Mouse (Mus musculus) spleen, adult 2 months (tissue): ENCODE data around the gene Trrap. TPM values are rescaled to one million over a fixed set of nuclear protein-coding genes. Genes with fewer than 3 reads are reported as not detected.

ENCODE experiments used
- DNase-seq, 2 experiments: peaks; one replicate each; pipeline versions ENCODE4 v3.0.0 to v3.0.0-alpha.2; 2012 to 2021; ENCODE audit warnings: low spot score in 2 of 2, low read depth in 1 of 2
- H3K27ac ChIP-seq: fragments of 200-500 bp; 2 replicates; pipeline ENCODE4 v1.5.1; 2012; ENCODE audit warnings: low read length, inconsistent platforms; ENCODE audit not compliant: insufficient read depth
- H3K27me3 ChIP-seq: fragments of 200-500 bp; 2 replicates; pipeline ENCODE4 v1.6.1; 2012; ENCODE audit warnings: mild to moderate bottlenecking, moderate library complexity, low read length, inconsistent platforms; ENCODE audit not compliant: control insufficient read depth, insufficient read depth
- H3K36me3 ChIP-seq: fragments of 200-500 bp; 2 replicates; pipeline ENCODE4 v1.6.1; 2012; ENCODE audit warnings: mild to moderate bottlenecking, low read length, inconsistent platforms; ENCODE audit not compliant: control insufficient read depth, insufficient read depth
- H3K4me1 ChIP-seq: fragments of 200-500 bp; 2 replicates; pipeline ENCODE4 v1.6.1; 2011; ENCODE audit warnings: inconsistent platforms; ENCODE audit not compliant: control insufficient read depth, insufficient read depth, insufficient read length
- H3K4me3 ChIP-seq: fragments of 200-500 bp; 2 replicates; pipeline ENCODE4 v1.5.1; 2011; ENCODE audit warnings: mild to moderate bottlenecking, inconsistent platforms; ENCODE audit not compliant: insufficient read depth, insufficient read length; ENCODE audit errors: extremely low read depth
- CTCF ChIP-seq: fragments of 200-500 bp; IDR thresholded peaks from 2 replicates; pipeline ENCODE4 v1.5.1; 2011; ENCODE audit warnings: mild to moderate bottlenecking, inconsistent platforms; ENCODE audit not compliant: insufficient read depth, insufficient read length, insufficient replicate concordance; ENCODE audit errors: extremely low read depth
- POLR2A ChIP-seq: fragments of 200-500 bp; IDR thresholded peaks from 2 replicates; pipeline ENCODE4 v1.6.1; 2011; ENCODE audit warnings: low read depth, low read length, inconsistent platforms
- WGBS: fragments of 180-500 bp; shearing (Covaris S2); methylation state at CpG from one replicate; pipeline ENCODE4 v1.1.7; 2018; 5-methylcytosine and 5-hydroxymethylcytosine counted together
- polyA plus RNA-seq: library from polyadenylated mRNA; depleted of rRNA; stranded (reverse); fragments of >200 nt; gene quantifications from 2 replicates; pipeline ENCODE4 v1.2.3, GENCODE M21; 2012

Trrap gene
- polyA plus RNA-seq, 1 experiment, result 93.8 TPM

DNA sequence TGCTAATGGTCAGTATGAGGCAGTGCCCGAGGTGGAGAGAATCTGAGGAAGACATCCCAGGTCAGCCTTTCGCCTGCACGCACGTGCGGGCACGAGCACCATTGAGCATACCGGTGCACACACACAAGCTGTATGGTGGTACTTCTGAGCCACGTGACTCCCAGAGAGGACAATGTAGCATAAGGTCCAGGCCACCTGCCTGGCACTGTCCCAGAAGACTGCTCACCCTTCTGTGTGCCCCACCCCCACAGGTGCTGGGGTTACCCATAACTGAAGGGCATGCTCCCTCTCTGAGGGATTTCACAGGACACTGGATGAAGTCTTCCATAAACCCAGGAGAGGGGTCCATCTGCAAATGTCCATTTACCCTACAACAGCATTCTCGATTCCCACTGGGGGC, 10.1 kb upstream of the Trrap start:
- TF ChIP-seq CTCF (no peak), POLR2A (no peak)
- Histone ChIP-seq H3K4me1 (peaks cover 3% of the 10 kb centered on the region), H3K4me3 (no peak overlapping the region), H3K36me3 (no peaks in the 10 kb centered on the region), H3K27me3 (peaks cover 5% of the 10 kb centered on the region; the same call in 1 of the 2 replicates), H3K27ac (no peak overlapping the region)
- DNase-seq, result no peak
- WGBS, result 89% methylated on average over 9 of the region's 9 CpGs

DNA sequence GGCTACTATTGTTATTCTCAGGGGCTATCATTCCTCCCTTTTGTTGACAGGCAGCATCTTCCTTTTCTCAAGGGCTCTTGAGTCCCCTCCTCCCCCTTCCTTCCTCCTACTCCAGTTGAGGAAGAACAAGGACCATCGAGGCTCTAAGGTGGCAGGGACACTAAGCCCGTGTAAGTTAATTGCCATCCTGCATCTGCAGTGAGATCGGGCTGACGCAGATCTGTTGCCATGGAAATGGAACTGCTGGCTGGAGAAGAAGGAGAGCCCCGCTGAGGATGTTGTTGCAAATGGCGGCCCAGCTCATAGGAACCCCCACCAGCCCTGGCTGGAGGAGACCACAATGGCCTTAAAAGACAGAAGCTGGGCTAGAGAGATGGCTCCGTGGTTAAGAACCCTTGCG, 9.1 kb upstream of the Trrap start:
- Histone ChIP-seq H3K27me3 (peaks cover 5% of the 10 kb centered on the region; the same call in 1 of the 2 replicates), H3K4me3 (no peak overlapping the region), H3K27ac (no peak overlapping the region), H3K36me3 (no peaks in the 10 kb centered on the region), H3K4me1 (peaks cover 3% of the 10 kb centered on the region)
- TF ChIP-seq CTCF (no peak), POLR2A (no peak)
- WGBS, result 25% methylated on average over 8 of the region's 8 CpGs
- no peak for DNase-seq

DNA sequence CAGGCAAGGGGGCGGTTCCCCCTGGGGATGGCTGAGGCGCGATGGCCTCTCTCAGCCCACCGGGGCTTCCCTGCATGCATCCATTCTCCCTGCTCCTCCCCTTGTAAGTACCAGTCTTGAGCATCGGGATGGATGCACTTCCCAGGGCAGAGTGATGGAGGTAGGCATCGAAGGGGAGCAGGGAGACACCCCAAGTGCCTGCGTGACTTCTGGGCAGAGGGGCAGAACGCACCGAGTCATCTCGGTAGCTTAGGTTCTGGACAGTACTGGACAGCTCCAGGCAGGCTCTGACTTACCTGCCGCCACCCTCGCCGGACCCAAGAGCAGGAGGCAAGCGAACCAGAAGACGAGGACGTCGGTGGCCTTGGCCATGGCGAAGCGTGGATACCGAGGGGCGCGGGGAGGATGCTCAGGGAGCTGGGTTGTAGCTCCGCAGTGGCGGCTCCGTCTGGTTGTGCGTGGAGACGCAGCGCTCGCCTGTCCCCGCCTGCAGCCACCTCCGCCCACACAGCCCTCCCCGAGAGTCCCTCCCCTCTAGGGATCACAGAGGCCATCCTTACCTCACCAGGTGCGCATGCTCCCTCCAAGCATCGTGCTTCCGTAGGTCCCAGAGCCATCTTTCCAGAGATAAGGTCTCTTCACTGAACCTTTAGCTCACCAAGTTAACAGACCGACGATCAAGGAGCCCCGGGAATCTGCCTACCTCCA, 6.2 kb upstream of the Trrap start, which contains the start of gene Tmem130:
Tmem130 (minus strand) TSS at position 658 of the 708 bp plus-strand sequence.
- Histone ChIP-seq H3K27me3 (peaks cover 5% of the 10 kb centered on the region; the same call in 1 of the 2 replicates), H3K4me3 (no peak within 1 kb of the TSS), H3K36me3 (no peaks in the 10 kb centered on the region), H3K27ac (no peak within 1 kb of the TSS), H3K4me1 (peaks cover 3% of the 10 kb centered on the region)
- WGBS, result 3% methylated on average over 38 of the region's 38 CpGs
- no peak for TF ChIP-seq CTCF
- no peak for TF ChIP-seq POLR2A
- no peak for DNase-seq

DNA sequence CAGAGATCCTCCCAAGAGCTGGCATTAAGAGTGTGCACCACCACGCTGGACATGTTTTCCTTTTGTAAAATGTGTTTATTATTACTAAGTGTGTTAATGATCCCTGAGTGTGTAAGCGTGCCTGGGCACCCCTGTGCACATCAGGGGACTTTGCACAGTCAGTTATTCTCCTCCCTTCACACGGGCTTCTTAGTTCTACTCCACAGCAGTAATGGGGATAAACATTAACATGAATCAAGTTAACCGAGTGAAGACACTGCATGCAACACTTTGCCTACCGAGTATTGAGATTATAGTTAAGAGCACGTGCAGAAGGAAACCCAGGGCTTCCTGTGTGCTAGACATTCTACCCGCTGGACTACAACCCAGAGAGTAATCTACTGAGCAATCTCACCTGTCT, 1.5 kb upstream of the Trrap start:
- 45% methylated on average over 7 of the region's 7 CpGs for WGBS

DNA sequence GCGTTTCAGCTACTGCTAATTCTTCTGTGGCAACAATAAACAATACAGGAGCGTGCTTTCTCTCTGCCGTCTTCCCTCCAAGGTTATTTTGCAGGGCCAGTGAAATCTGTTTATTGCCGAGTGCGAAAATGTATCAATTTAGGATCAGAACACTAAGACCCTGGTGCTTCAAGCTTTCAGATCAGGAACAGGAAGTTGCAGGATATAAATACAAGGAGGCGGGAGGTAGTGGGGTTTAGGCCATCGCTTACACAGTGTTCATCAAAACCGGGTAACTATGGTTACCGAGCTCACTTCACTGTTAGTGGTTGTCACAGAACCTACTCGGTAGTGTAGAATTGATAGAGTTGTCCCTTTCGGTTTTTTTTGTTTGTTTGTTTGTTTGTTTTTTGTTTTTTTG, 886 bp upstream of the Trrap start:
- H3K4me1 ChIP-seq, result peaks cover 6% of the 10 kb centered on the region; the same call in 1 of the 2 replicates
- H3K27ac ChIP-seq, result no peak overlapping the region
- H3K36me3 ChIP-seq, result no peaks in the 10 kb centered on the region; the same call in 1 of the 2 replicates
- no peak for TF ChIP-seq CTCF
- no peak for TF ChIP-seq POLR2A
- H3K27me3 ChIP-seq, result peaks cover 1% of the 10 kb centered on the region; the same call in 1 of the 2 replicates
- H3K4me3 ChIP-seq, result no peak overlapping the region
- 64% methylated on average over 11 of the region's 11 CpGs for WGBS
- DNase-seq, result no peak

More for the DNA sequence above, 1.5 kb upstream of the Trrap start:
- no peak for TF ChIP-seq POLR2A
- no peak for TF ChIP-seq CTCF
- Histone ChIP-seq H3K36me3 (no peaks in the 10 kb centered on the region; the same call in 1 of the 2 replicates), H3K27ac (no peak overlapping the region), H3K4me1 (peaks cover 9% of the 10 kb centered on the region), H3K27me3 (peaks cover 5% of the 10 kb centered on the region; the same call in 1 of the 2 replicates), H3K4me3 (no peak overlapping the region)
- no peak for DNase-seq

DNA sequence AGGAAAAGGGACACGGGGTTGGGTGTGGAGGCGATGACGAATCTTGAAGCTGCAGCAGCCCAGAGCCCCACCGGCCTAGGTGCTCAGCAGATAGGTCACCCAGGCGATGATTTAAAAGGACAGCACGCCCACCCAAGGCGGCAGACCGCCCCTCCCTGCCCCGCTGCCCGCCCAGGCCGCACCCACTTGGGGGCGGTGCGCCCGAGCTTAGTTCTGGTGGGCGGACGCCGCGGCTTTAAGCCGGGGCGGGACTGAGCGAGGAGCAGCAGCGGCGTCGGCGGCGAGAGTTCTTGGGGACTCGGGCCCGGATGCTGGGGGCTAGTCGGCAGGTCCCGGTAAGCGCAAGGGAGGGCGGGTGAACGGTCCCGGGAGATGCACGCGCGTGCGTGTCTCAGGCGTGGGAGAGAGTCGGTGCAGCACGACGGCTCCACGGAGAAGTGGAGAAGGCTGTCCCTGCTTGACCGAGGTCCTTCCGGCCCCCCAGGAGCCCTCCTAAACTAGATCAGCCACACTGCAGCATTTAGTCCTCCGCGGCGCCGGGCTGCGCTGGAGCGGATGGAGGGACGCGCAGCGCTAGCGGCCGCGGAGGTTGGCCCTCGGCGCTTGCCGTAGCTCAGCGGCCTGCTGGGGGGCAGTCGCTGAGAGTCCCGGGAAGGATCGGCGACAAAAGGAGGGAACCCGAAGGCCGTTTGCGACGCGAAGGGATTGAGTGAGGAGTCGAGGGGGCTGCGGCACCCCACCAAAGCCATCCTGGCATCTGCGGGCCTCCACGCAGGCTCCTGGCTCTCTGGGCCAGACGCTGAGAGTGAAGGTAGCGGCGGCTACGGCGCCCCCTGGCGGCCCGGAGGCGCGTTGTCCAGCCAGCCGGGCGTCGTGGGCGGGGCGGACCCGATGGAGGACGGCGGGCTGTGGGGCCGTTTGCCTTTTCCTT, 644 bp downstream of the Trrap start:
- Histone ChIP-seq H3K36me3 (peaks cover under 1% of the 10 kb centered on the region; the same call in 1 of the 2 replicates), H3K4me1 (peaks cover 6% of the 10 kb centered on the region; the same call in 1 of the 2 replicates), H3K27ac (peak overlapping the region; percentile 99), H3K27me3 (no peaks in the 10 kb centered on the region), H3K4me3 (peak overlapping the region; percentile 97)
- peak; percentile 88 to 89 for DNase-seq
- under 1% methylated on average over 92 of the region's 92 CpGs for WGBS
- TF ChIP-seq CTCF, result peak; percentile 78; the same call in 1 of the 2 replicates
- TF ChIP-seq POLR2A, result peak; percentile 61
